Mouse (Mus musculus) testis, adult 2 months (tissue): ENCODE data around the gene Nppb. TPM values are rescaled to one million over a fixed set of nuclear protein-coding genes. Genes with fewer than 3 reads are reported as not detected.
A peak's percentile ranks its signal among the peaks of the same experiment; 100 is the strongest.

Experiments
- H3K27ac ChIP-seq: fragments of 200-500 bp; 2 replicates; pipeline ENCODE4 v1.5.1; 2012; ENCODE audit warnings: low read depth, low read length; ENCODE audit not compliant: control insufficient read depth, insufficient read depth
- H3K27me3 ChIP-seq: fragments of 200-500 bp; 2 replicates; pipeline ENCODE4 v1.6.1; 2012; ENCODE audit warnings: mild to moderate bottlenecking, low read length, moderate library complexity; ENCODE audit not compliant: control insufficient read depth, insufficient read depth
- H3K36me3 ChIP-seq: fragments of 200-500 bp; 2 replicates; pipeline ENCODE4 v1.6.1; 2012; ENCODE audit warnings: mild to moderate bottlenecking, low read length; ENCODE audit not compliant: control insufficient read depth, insufficient read depth
- H3K4me1 ChIP-seq: fragments of 200-500 bp; 2 replicates; pipeline ENCODE4 v1.6.1; 2012; ENCODE audit warnings: low read length; ENCODE audit not compliant: control insufficient read depth, insufficient read depth
- H3K4me3 ChIP-seq: fragments of 200-500 bp; 2 replicates; pipeline ENCODE4 v1.5.1; 2012; ENCODE audit warnings: low read depth, mild to moderate bottlenecking, low read length, moderate library complexity, mixed read lengths; ENCODE audit not compliant: control insufficient read depth
- CTCF ChIP-seq: fragments of 200-500 bp; IDR thresholded peaks from 2 replicates; pipeline ENCODE4 v1.5.1; 2012; ENCODE audit warnings: low read depth, mild to moderate bottlenecking, inconsistent platforms, low read length, moderate library complexity; ENCODE audit not compliant: control insufficient read depth, insufficient read depth, insufficient replicate concordance
- POLR2A ChIP-seq: fragments of 200-500 bp; IDR thresholded peaks from 2 replicates; pipeline ENCODE4 v1.6.1; 2012; ENCODE audit warnings: low read depth, mild to moderate bottlenecking, inconsistent platforms, low read length, moderate library complexity; ENCODE audit not compliant: control insufficient read depth
- polyA plus RNA-seq: library from polyadenylated mRNA; depleted of rRNA; stranded (reverse); fragments of >200 nt; gene quantifications from 2 replicates; pipeline ENCODE4 v1.2.3, GENCODE M21; 2012; rRNA removed

Nppb gene
- polyA plus RNA-seq, result not detected in 2 replicates

DNA sequence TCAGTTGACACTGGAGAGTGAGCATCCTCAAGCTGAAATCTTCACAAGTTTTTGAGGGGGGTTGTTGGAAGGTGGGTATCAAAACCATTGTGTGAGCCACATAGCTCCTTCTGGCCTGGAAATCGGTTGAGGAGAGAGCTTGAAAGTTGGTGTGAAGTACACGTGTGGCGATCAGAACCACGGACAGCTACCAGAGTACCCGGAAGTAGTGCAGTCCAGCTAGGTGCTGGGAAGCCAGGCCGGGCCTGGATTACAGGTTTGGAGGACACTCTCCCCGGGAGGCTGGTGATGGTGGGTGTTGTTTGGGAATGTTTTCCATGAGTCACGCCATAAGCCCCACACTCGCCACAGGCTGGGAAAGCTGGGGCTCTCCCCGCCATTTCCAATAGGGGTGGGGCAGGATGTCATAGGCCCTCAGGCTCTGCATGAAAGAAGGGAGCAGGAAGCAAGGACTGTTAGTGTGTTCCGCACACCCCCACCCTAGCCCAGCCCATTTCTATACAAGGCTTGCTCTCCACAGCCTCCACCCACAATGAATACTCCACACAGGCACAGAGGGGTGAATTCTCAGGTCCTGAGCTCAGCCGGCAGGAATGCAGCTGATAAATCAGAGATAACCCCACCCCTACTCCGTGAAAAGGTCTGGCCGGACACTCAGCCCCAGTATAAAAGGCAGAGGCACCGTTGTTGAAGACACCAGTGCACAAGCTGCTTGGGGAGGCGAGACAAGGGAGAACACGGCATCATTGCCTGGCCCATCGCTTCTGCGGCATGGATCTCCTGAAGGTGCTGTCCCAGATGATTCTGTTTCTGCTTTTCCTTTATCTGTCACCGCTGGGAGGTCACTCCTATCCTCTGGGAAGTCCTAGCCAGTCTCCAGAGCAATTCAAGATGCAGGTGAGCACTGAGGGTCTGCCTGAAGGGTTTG, at the start of gene Nppb:
Gene Nppb (plus strand): TSS at position 584 of the 928 bp plus-strand sequence.
- no peaks in the 10 kb centered on the region for H3K36me3 ChIP-seq
- peaks cover 4% of the 10 kb centered on the region for H3K4me1 ChIP-seq
- H3K27ac ChIP-seq, result no peak within 1 kb of the TSS
- no peak within 1 kb of the TSS for H3K4me3 ChIP-seq
- no peak for TF ChIP-seq POLR2A
- no peak for TF ChIP-seq CTCF
- H3K27me3 ChIP-seq, result no peaks in the 10 kb centered on the region

DNA sequence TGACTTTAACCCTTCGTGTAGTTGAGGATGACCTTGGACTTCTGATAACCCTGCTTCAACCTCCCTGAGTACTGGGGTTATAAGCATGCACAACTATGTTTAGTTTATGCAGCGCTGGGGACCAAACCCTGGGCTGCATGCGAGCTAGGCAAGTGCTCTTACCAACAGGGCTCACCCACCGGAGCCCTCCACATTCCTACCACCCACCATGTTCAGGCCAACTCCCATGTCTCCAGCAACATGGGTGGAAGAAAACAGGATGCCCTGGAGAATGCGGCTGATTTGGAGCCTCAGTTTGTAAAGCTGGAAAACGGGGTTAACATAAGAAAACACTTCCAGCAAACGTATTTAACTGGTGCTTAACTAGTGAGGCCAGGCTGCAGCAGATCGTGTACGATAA, 49.7 kb upstream of the Nppb start:
- Histone ChIP-seq H3K4me1 (peaks cover 6% of the 10 kb centered on the region), H3K36me3 (no peaks in the 10 kb centered on the region), H3K27ac (no peak overlapping the region), H3K4me3 (peak overlapping the region; percentile 89), H3K27me3 (no peaks in the 10 kb centered on the region)
- TF ChIP-seq CTCF (no peak), POLR2A (no peak)

DNA sequence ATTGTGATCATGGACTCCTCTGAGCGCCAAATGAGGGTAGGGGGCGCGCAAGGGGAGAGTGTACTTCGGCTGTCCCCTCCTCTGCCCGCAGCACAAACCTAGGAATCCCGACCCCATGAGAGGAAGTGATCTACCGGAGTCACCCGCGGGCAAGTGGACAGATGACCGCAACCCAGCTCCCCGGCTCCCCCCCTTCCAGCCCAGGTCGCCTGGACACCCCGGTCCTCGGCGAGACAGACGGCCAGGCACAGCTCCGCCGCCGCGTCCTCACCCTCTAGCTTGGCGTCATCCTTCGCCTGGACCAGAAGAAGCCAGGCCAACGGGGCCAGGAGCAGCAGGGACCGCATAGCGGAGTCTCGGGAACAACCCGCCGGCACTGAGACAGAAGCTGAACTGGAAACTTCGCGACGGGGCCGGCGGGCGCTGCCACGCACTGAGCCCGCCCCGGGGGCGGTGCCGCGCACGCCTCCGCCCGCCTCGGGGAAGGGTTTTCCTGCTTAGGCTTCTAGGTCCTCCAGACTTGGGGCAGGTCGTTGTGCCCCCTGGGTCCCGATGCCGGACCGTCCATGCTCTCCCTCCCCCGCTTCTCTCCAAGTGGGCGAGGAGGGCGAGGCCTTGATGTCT, 49.1 kb upstream of the Nppb start, which contains the start of gene Plod1:
Gene Plod1 (minus strand): TSS at position 437 of the 624 bp plus-strand sequence.
- peaks cover 7% of the 10 kb centered on the region for H3K4me1 ChIP-seq
- H3K27ac ChIP-seq, result peak within 1 kb of the TSS; percentile 81; the same call in 1 of the 2 replicates

DNA sequence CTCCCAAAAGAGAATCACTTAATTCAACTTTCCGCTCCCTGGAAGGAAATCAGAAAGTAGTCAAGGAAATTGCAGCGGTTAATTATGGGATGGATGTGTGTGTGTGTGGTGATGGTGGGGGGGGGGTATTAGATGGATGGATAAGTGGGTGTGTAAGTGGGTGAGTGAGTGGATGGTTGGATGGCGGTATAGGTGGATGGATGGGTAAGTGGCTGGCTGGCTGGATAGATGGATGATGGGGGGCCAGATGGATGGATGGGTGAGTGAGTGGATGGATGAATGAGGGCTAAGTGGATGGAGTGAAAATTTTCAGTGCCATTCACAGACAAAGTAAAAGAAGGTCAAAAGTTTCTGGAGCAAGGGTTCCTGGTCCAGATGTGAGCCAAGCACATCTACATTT, 48.6 kb upstream of the Nppb start:
- no peaks in the 10 kb centered on the region for H3K27me3 ChIP-seq
- H3K27ac ChIP-seq, result no peak overlapping the region
- H3K4me1 ChIP-seq, result peaks cover 13% of the 10 kb centered on the region
- TF ChIP-seq POLR2A (no peak), CTCF (no peak)
- H3K36me3 ChIP-seq, result no peaks in the 10 kb centered on the region
- peak overlapping the region; percentile 89; the same call in 1 of the 2 replicates for H3K4me3 ChIP-seq

More for the DNA sequence above, 49.1 kb upstream of the Nppb start, which contains the start of gene Plod1:
- H3K36me3 ChIP-seq, result no peaks in the 10 kb centered on the region
- H3K4me3 ChIP-seq, result peak within 1 kb of the TSS; percentile 89
- no peak for TF ChIP-seq CTCF
- peak; percentile 61 for TF ChIP-seq POLR2A
- no peaks in the 10 kb centered on the region for H3K27me3 ChIP-seq

DNA sequence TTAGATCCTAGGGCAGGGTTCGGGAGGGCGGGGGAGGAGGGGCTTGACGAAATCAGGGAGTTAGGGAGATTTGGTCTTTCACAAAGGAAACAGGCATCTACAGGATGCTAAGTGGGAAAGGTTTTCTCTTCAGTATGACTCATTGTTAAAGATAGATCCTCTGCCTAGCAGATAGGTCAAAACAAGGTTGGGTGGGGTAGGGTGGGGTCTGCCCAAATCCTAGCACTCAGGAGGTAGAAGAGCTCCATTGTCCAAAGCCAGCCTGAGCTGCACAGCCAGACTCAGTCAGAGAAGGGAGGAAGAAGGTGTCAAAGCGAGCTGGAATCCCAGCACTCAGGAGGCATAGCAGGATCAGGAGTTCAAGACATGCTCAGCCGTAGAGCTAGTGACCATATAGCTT, 48.1 kb upstream of the Nppb start:
- no peaks in the 10 kb centered on the region for H3K36me3 ChIP-seq

DNA sequence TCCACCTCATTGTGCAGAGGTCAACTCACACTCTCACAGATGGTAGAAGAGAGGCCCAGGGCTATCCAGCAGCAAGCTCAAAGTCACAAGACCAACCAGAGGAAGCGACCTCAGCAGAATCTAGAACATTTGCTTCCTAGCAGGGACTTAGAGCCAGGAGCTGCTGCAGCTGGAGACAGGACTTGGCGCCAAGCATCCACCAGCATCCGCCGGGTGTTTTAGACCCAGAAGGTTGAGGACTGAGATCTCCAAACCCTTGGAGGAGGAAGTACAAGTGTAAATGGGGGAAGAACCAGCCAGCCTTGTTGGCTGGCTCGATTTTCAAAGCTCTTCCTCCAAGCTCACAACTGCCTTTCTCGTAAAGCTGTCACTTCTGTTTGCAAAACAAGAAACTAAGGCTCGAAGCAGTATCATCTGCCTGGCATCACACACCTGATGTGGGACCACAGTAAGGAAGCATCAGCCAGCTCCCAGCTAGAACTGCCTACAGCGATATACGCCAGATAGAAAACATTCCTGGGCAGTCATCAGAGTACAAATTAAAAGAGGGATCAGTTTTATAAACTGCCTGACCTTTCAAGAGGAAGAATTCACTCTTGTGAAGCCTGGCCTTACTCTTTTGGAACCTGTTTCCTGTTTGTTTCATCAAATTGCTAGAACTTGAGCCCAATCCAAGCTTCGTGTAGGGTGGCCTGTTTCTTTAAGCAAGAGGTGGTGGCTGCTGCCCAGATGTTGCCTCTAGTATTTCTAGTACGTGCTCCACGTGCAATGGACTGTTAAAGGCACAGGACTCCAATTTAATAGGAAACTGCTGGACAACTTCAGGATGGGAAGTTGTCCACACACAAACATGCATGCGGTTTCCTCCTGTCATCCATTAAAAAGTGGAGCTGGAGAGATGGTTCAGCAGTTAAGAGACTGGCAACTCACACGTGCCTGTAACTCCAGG, 47.2 kb upstream of the Nppb start:
- TF ChIP-seq POLR2A (no peak), CTCF (no peak)
- Histone ChIP-seq H3K4me1 (peaks cover 13% of the 10 kb centered on the region), H3K4me3 (no peak overlapping the region), H3K27me3 (no peaks in the 10 kb centered on the region), H3K27ac (peak overlapping the region; percentile 52), H3K36me3 (no peaks in the 10 kb centered on the region)

More for the DNA sequence above, 48.1 kb upstream of the Nppb start:
- Histone ChIP-seq H3K27me3 (no peaks in the 10 kb centered on the region), H3K4me3 (no peak overlapping the region), H3K4me1 (peaks cover 13% of the 10 kb centered on the region), H3K27ac (no peak overlapping the region)
- TF ChIP-seq POLR2A (no peak), CTCF (no peak)

DNA sequence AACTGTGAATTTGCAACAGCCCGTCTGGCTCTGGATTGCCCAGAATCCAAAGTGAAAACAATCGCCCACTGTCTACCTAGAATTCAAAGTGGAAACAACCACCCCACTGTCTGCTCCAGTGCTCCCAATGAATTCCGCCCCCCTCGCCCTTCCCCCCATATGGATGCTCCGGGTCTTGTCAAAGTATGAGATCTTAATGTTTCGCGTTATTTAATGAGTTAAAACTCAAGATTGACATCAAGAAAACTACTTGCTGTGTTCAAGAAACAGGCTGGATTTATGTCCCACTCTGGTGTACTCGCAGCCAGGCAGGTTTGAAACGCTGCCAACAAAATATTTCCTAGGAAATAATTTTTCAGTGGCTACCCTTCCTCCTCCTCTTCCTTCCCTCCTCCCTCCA, 45.5 kb upstream of the Nppb start:
- Histone ChIP-seq H3K4me1 (peaks cover 13% of the 10 kb centered on the region), H3K27me3 (no peaks in the 10 kb centered on the region), H3K36me3 (peaks cover 2% of the 10 kb centered on the region), H3K4me3 (no peak overlapping the region), H3K27ac (peak overlapping the region; percentile 65)
- no peak for TF ChIP-seq CTCF
- no peak for TF ChIP-seq POLR2A
